Mouse (Mus musculus) left cerebral cortex, adult 11 months (tissue): ENCODE measurements around the gene Celf2.
"Not testable (repeated sequence)": the region's sequence is repeated elsewhere in the genome, so short reads cannot be mapped to it uniquely, and the experiment has no call there.

Source experiments
- DNase-seq: peaks from one replicate; pipeline ENCODE4 v3.0.0; 2022; ENCODE audit warnings: low spot score

The Celf2 gene

GRCm38 (mm10) chr2:6598124-6598878 is 911.1 kb downstream of the Celf2 start:
- DNase-seq, result no peak

DNA sequence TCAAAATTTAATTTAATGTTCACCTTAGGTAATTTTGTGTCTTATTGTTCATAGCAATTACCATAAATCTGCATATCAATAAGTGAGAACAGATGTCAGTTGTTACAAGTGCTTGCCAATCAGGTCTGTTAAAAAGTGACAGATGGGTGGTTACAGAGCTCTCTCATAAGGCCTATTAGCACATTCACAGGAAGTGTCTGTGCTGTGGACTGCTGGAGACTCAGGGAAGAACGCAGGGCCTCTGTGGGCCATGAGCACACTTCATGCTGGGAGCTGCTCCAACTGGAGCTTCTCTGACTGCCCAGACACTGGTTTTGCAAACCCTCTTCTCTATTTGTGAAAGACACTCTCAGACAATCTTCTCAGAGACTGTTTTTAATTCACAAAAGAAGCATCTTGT is 914.6 kb downstream of the Celf2 start:
- DNase-seq, result no peak

GRCm38 (mm10) chr2:6594160-6594559 is 915.2 kb downstream of the Celf2 start:
- no peak for DNase-seq

DNA sequence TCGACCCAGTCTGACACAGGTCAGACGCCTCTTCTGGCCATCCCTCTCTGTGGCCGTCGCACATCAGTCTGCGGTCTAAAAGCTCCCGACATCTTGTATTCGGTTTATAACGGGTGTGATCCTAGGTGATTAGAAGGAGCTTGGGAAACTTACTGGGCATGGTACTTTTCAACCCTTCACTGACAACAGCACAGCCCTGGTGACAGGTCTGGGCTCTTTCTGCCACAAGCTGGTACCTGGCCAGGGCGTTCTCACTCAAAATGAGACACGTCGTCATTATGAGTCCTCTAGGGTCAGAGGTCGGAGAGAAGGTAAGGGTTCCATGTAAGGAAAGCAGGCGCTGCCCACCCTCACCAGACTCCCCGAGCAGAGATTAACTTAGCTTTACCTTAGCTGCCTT is 915.6 kb downstream of the Celf2 start:
- no peak for DNase-seq

- no peak for DNase-seq
Measured at GRCm38 (mm10) chr2:6586122-6586681, 923.2 kb downstream of the Celf2 start.

DNA sequence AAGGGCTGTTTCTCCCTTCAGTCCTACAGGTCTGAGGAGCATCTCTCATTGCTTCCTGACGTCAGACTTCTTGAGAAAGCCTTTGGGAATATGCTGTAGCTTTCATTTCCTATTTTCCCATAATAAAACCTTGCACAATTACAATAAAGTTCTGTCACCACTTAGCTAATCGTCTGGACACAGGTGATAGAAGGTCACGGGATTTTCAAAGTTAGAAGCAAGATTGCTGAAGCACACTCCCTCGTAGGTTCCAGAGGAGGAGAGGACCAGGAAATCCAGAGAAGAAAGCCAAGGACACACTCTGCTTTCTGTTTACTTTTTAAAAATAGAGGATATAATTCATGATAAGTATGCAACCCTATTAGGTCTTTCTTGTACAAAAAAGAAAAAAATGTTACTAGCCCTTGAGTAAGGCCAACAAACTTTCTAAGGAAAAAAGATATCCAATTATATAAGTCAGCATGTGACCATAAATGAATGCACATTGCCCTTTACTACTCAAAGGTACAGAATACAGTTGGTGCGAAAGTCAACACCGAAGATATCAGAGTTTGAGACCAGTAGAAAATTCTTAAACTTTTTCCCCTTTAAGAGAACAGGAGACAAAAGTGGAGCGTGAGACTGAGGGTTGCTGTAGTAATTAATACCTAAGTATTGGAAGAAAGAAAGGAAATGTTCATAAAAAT is 924.2 kb downstream of the Celf2 start:
- DNase-seq, result no peak

- no peak for DNase-seq
Measured at GRCm38 (mm10) chr2:6582711-6583110, 926.7 kb downstream of the Celf2 start.

DNA sequence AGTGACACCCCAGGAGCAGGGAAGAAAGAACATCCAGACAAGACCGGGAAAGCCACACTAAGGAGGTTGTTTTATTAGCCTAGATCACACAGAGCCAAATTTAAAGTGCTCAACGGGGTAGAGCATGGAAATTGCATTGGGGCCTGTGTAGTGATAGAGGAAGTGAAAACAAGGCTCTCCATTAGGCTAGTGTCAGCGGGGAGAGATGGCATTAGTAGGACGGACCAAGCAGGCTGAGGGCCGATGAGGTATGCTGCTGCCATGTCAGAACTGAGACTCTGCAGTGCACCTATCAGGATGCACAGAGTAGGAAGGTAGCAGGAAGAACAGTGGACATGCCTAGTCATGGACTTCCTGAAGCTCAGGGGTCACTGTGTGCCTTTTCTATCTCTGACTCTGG is 929.3 kb downstream of the Celf2 start:
- no peak for DNase-seq

DNA sequence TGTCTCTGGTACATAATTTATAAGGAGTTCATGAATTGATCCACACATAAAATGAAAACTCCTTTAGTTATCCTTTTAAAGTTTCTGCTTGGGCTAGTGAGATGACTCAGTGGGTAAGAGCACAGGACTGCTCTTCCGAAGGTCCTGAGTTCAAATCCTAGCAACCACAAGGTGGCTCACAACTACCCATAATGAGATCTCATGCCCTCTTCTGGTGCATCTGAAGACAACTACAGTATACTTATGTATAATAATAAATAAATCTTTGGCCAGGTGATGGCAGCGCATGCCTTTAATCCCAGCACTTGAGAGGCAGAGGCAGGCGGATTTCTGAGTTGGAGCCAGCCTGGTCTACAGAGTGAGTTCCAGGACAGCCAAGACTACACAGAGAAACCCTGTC is 934.0 kb downstream of the Celf2 start:
- DNase-seq, result not testable (repeated sequence)

GRCm38 (mm10) chr2:6573640-6574039 is 935.7 kb downstream of the Celf2 start:
- DNase-seq, result no peak

DNA sequence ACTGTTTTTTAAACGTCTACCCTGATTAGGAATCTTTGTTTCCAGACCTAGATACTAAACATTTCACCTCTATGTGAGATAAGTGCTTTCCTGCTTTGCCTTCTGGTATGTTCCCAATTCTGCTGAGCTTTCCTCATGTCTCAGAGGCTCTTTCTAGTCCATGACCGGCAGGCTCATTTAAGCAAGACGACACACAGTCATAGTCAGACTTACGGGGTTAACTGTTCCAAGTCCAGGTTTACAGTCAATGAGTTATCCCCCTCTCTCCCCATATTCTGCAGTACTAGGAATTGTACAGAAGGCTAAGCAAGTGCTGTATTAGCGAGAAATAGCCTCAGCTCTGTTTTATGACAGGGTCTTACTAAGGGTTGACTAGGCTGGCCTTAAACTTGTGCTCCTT is 936.4 kb downstream of the Celf2 start:
- DNase-seq, result no peak

DNA sequence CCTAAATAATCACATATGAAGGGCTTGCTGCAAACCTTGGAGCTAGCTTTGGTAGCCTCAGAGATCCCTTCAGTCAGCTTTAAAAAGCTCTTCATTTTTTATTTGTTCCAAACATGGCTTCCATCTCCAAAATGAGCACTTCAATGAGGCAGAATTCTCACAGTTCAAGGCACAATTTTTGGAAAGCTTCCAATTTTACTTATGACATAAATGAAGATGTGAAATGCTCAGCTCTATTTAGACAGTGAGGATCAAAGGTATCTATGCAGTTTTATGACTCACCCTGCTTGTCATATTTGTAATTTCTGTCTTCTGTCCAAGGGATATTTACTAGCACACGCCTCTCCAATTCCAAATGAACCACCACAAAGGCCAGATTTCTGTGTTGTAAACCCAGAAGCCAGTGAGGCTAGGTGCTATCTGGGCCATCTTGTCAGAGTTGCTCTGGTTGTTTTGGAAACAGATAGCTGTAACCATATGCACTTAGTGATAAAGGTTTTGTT is 940.3 kb downstream of the Celf2 start:
- DNase-seq, result no peak

DNA sequence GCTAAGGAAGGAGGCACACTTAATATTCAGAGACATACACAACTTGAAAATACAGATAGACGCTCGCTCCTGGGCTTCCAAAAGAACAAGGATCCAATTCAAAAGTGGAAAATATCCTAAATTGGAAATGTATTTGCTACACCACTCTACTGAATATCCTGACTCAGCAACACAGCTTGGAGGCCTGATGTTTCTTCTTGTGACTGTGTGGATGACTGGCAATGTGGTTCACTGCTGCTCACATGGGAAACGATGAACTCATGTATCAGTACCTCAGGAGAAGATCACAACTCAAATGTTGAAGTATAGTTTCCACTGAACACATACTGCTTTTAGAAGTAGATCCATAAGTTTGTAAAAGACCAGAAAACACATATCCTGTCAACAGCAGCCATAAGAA is 944.2 kb downstream of the Celf2 start:
- no peak for DNase-seq

DNA sequence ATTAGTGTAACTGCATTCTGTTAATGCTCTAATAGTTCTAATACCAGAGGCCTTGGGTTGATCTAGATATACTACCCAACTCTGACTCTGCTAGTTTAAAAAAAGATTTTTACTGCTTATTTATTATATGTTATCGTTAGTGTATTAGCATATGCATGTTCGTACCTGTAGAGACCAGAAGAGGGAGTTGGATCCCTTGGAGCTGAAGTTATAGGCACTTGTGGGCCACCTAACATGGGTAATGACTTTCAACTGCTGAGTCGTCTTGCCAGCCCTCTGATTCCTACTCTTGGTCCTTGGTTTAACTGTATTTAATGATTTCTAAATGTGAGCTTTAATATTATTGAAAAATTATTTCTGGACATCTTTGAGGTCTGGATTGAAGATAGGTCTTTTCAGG is 948.0 kb downstream of the Celf2 start:
- no peak for DNase-seq

DNA sequence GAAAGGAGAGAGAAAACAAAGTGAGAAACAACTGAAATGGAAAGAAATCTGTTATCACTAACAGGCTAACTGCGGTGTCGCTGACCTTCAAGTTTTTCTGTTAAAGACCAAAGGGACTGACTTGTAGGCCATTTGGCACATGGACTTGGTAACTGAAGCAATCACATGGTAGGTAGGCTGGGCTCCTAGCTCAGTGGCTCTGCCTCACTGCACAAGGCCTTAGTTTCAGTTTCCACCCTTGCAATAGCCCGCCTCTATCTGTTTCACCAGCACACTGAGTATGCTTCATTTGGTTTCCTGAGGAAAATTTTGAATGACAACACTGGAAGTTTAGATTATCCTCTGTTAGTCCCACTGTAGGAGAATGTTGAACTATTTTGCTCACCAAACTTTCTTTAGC is 948.6 kb downstream of the Celf2 start:
- no peak for DNase-seq

GRCm38 (mm10) chr2:6559581-6559980 is 949.8 kb downstream of the Celf2 start:
- no peak for DNase-seq

DNA sequence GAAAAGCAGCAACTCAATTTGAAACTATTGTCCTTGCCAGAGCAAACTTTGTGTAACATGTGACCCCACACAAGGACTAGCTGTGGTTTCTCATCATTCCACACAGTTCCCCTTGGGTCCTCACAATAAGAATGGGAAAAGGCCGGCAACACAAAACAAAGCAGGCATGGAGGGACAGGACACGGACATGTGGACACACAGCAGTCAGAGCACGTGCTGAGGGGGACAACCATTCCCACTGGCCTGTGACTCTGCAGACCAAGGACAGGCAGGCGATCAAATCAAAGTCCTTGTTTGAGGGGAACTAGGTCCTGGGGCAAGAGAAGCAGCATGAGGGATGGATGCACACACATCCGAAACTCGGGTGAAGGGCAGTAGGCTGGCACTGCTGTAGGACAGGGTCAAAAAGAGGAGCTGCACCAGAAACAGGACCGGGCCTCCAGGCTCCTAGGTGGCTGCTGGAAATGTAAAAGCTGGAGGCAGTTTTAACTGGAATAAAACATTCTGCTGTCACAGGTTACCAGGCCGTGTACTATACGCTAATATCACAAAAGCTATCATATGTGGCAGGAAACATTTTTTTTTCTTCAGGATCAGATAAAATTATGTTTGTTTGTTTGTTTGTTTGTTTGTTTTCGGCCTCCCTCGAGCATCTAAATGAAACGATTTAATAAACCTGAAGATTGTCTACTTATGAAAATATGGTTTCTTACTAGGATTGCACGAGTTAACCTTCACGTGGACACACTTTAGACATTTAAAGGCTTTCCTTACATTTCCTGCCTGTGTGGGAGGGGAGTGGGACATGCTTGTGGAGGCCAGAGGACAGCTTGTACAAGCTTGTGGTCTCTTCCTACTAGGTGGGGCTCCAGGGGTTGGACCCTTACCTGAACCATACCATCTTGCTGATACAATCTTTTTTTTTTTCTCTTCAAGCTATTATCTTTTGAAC is 950.8 kb downstream of the Celf2 start:
- DNase-seq, result no peak

DNA sequence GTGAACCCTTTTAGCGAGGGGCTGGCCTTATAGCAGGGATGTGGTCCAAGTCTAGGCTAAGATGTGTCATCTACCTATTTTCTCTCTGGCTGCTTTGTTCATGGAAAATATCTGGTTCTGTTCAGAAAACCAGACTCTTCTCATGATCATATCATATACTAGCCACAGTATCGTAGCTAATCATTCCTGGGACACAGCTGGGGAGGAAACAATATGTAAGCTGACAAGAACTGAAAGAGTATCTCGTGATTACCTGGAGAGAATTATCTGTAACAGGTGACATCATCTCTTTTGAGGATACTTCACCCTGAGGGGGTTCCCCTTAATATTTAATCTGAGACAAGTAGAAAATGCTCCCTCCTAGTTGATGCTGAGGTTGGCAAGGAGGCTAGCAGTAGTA is 951.6 kb downstream of the Celf2 start:
- no peak for DNase-seq

DNA sequence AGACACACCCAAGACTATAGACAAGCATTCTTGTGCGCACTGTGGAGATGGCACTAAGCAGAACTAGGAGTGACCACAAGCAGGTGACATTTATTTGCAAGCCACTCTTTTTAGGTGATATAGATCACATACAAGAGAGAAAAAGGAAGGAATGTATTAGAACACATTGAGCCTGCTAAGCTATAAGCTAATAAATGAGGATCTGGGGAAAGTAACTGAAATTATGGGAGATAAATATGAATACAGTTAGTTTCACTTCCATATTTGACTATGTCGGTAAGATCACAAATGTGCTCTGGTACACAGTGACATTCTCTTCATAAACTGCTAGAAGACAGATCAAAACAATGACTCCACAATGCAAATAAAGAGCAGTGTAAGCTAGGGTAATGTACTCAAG is 952.5 kb downstream of the Celf2 start:
- no peak for DNase-seq

GRCm38 (mm10) chr2:6553656-6554055 is 955.7 kb downstream of the Celf2 start:
- no peak for DNase-seq

GRCm38 (mm10) chr2:6549251-6549650 is 960.1 kb downstream of the Celf2 start:
- DNase-seq, result no peak

DNA sequence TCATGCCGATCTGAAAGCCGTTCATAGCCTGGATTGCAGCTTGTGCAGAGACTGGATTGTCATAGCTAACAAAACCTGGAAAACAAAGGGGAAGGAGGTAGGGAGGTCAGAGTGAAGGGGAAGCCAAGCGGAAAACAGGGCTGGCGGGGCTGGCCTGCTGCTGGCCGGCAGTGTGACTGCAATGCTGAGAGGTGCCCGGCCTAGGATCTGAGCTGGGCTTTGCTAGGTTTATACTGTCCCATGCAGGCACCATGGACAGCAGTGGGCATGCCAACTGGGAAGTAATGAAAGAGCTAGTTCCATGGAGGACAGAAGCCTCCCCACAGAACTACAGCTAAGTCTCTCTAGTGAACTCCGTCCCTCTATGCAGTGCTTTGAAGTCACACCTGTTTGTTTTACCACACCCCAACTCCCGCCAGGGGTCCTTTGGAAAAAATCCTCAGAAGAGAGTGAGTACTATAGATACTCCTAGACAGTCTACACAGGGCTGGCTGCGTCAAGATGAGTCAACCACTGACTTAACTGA is 962.2 kb downstream of the Celf2 start:
- no peak for DNase-seq
